Mouse (Mus musculus) liver, embryonic 14.5 days (tissue): ENCODE results near the gene Clcn7. TPM values are rescaled to one million over a fixed set of nuclear protein-coding genes. Genes with fewer than 3 reads are reported as not detected.

Experiments
- ATAC-seq: fragments of 200-750 bp; cut with Nextera tagmentation; 2 replicates; pipeline ENCODE4 v1.8.0; 2017; ENCODE audit warnings: moderate number of reproducible peaks, mild to moderate bottlenecking, moderate library complexity; ENCODE audit not compliant: insufficient read depth
- DNase-seq, 3 experiments: peaks; one replicate each; pipeline ENCODE4 v3.0.0-alpha.2; 2012 to 2013; ENCODE audit warnings: low read depth in 3 of 3, low spot score in 3 of 3
- H3K27ac ChIP-seq: fragments of 300-500 bp; sonication (generic); 2 replicates; pipeline ENCODE4 v1.5.1; 2014; ENCODE audit warnings: moderate library complexity, mild to moderate bottlenecking, control low read depth, inconsistent platforms
- H3K27me3 ChIP-seq: fragments of 300-500 bp; sonication (generic); 2 replicates; pipeline ENCODE4 v1.6.1; 2014; ENCODE audit warnings: mild to moderate bottlenecking, low read length, moderate library complexity; ENCODE audit not compliant: control insufficient read depth, insufficient read depth
- H3K36me3 ChIP-seq: fragments of 300-500 bp; sonication (generic); replicated peaks from 2 replicates; pipeline ENCODE4 v1.6.1; 2014; ENCODE audit warnings: low read depth; ENCODE audit not compliant: control insufficient read depth, insufficient read depth
- H3K4me1 ChIP-seq, 2 experiments: fragments of 200-500 bp in 1 of 2; fragments of 300-500 bp in 1 of 2; sonication (generic) in 1 of 2; replicated peaks; 2 replicates each; pipeline ENCODE4 v1.6.1; 2012 to 2014; ENCODE audit warnings: antibody characterized with exemption in 1 of 2, inconsistent platforms in 1 of 2, low read length in 1 of 2; ENCODE audit not compliant: control insufficient read depth in 2 of 2, insufficient read depth in 2 of 2
- H3K4me2 ChIP-seq: fragments of 300-500 bp; sonication (generic); 2 replicates; pipeline ENCODE4 v1.6.1; 2014; ENCODE audit warnings: low read depth, mild to moderate bottlenecking, control low read depth, moderate library complexity
- H3K4me3 ChIP-seq, 2 experiments: fragments of 200-500 bp in 1 of 2; fragments of 300-500 bp in 1 of 2; sonication (generic) in 1 of 2; 2 replicates each; pipeline ENCODE4 v1.5.1; 2012 to 2014; ENCODE audit warnings: low read depth in 2 of 2, low read length in 2 of 2, mild to moderate bottlenecking in 2 of 2, control low read depth in 1 of 2, inconsistent platforms in 1 of 2, moderate library complexity in 1 of 2; ENCODE audit not compliant: insufficient read depth in 1 of 2
- H3K9ac ChIP-seq: fragments of 300-500 bp; sonication (generic); replicated peaks from 2 replicates; pipeline ENCODE4 v1.6.1; 2014; ENCODE audit warnings: mild to moderate bottlenecking, control low read depth, moderate library complexity
- H3K9me3 ChIP-seq: fragments of 300-500 bp; sonication (generic); 2 replicates; pipeline ENCODE4 v1.6.1; 2016; ENCODE audit warnings: low read length, mixed read lengths; ENCODE audit not compliant: control insufficient read depth
- CTCF ChIP-seq: IDR thresholded peaks from 2 replicates; pipeline ENCODE4 v1.5.1; 2016; ENCODE audit warnings: antibody characterized with exemption, low read depth, control low read depth
- EP300 ChIP-seq: IDR thresholded peaks from 2 replicates; pipeline ENCODE4 v1.6.1; 2016; ENCODE audit warnings: antibody characterized with exemption, low read depth
- WGBS: fragments of 180-500 bp; shearing (Covaris S2); extraction: QIAGEN DNeasy Blood & Tissue Kit; methylation state at CpG from one replicate; pipeline ENCODE4 v1.1.7; 2014; ENCODE audit not compliant: insufficient replicate concordance; 5-methylcytosine and 5-hydroxymethylcytosine counted together
- polyA plus RNA-seq, 2 experiments: library from polyadenylated mRNA; depleted of rRNA in 1 of 2; stranded (reverse) in 1 of 2; unstranded in 1 of 2; fragments of >200 nt; fragmentation: Nextera tagmentation in 1 of 2; extraction: Ambion mirVana in 1 of 2; gene quantifications; 2 replicates each; pipeline versions ENCODE4 v1.2.1 to v1.2.3; 2012 to 2014

Clcn7 gene
- polyA plus RNA-seq, 2 experiments, result 7.9 to 8.8 TPM

DNA sequence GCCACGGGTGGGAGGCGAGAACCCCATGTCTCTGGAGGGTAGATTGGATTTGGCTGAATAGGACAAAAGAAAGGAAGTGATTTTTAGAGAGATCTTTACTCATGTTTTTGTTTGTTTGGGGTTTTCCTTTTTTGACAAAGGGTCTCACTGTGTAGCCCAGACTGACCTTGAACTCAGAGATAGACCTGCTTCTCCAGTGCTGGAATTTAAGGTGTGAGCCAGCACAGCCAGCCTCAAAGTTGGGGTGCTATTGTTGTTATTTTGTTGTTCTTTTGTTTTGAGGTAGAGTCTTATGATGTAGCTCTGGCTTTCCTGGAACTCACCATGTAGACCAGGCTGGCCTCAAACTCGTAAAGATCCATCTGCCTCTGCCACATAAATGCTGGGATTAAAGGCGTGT is 69.2 kb downstream of the Clcn7 start:
- DNase-seq (no peak), ATAC-seq (no peak)
- Histone ChIP-seq H3K4me1 (no peaks in the 10 kb centered on the region), H3K27me3 (no peaks in the 10 kb centered on the region), H3K4me2 (no peak overlapping the region), H3K36me3 (peaks cover 5% of the 10 kb centered on the region), H3K4me3 (no peak overlapping the region), H3K27ac (no peak overlapping the region), H3K9ac (no peak overlapping the region), H3K9me3 (no peaks in the 10 kb centered on the region)
- TF ChIP-seq CTCF, result no peak
- TF ChIP-seq EP300, result no peak
- 80% methylated on average over 4 of the region's 4 CpGs for WGBS

- Histone ChIP-seq H3K9me3 (no peaks in the 10 kb centered on the region), H3K27ac (no peak overlapping the region), H3K9ac (no peak overlapping the region), H3K4me1 (no peaks in the 10 kb centered on the region), H3K27me3 (no peaks in the 10 kb centered on the region), H3K36me3 (peaks cover 3% of the 10 kb centered on the region), H3K4me3 (no peak overlapping the region), H3K4me2 (no peak overlapping the region)
- DNase-seq (no peak), ATAC-seq (no peak)
- TF ChIP-seq EP300 (no peak), CTCF (no peak)
- WGBS, result 82% methylated on average over 4 of the region's 4 CpGs
Observed at GRCm38 (mm10) chr17:25210006-25210405, 76.8 kb downstream of the Clcn7 start.

DNA sequence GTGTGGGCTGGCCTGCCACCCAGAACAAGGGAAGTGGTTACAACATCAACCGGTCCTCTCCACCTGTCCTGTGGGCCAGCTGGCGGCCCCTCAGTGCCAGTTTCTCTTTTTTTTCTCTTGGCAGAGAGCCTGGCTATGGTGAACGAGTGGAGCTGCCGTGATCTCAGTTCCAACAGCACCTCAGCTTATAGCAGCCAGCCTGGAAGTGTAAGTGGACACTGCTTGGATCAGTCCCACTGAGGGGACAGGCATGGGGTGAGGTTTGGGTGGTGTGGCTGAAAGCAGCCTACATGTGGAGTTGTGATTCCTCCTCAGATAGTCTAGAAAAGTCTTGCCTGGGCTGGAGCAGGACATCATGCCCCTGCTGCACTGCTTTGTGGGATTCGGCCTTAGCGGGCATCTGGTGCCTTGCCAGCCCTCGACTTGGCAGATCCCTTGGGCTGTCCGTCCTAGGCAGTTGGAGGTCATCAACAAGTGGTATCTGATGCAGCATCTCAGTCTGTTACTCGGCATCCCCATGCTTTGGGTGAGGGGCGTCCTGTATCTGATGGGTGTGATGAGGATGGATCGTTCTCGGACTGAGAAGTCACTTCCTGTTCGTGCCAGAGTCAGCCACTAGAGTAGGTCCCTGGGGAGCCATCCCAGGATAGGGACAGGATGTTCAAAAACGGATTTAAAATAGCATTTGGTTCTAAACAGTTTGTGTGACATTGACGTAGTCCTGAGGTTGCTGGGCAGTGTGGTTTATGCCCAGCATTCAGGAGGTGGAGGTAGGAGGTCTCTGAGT is 77.7 kb downstream of the Clcn7 start:
- Histone ChIP-seq H3K9me3 (no peaks in the 10 kb centered on the region), H3K4me3 (no peak overlapping the region), H3K4me1 (no peaks in the 10 kb centered on the region), H3K36me3 (peaks cover 3% of the 10 kb centered on the region), H3K9ac (no peak overlapping the region), H3K27me3 (no peaks in the 10 kb centered on the region), H3K27ac (no peak overlapping the region), H3K4me2 (no peak overlapping the region)
- DNase-seq (no peak), ATAC-seq (no peak)
- WGBS, result 70% methylated on average over 15 of the region's 15 CpGs
- TF ChIP-seq CTCF, result no peak
- TF ChIP-seq EP300, result no peak

DNA sequence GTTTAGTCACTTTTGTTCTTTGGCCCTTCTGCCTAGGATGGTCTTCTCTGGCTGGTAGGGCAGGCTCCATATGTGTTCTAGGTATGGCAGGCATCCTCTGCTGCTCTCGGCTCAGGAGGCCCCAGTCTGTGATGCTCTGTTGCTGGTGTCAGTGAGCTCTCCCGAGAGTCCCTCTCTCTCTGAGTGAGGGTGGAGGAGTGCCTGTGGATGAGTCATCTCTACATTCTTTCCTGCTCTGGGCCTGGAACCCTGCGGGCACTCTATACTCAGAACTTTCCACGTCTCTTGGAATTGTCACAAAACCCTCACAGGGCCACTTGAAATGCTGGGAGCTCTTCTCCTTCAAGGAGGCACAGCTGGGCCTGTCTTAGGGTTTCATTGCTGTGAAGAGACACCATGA is 78.5 kb downstream of the Clcn7 start:
- Histone ChIP-seq H3K4me1 (no peaks in the 10 kb centered on the region), H3K36me3 (peaks cover 3% of the 10 kb centered on the region), H3K27me3 (no peaks in the 10 kb centered on the region), H3K9me3 (no peaks in the 10 kb centered on the region), H3K4me2 (no peak overlapping the region), H3K9ac (no peak overlapping the region), H3K4me3 (no peak overlapping the region), H3K27ac (no peak overlapping the region)
- DNase-seq (no peak), ATAC-seq (no peak)
- WGBS, result 70% methylated on average over 4 of the region's 4 CpGs
- TF ChIP-seq CTCF (no peak), EP300 (no peak)

Other genes starting within 250 kb of the Clcn7 start
- gene Nubp2, start 247.0 kb upstream of the Clcn7 start, polyA plus RNA-seq (2012; rRNA removed), result 30.8 and 33.1 TPM in 2 replicates
- gene Nubp2, start 247.0 kb upstream of the Clcn7 start, polyA plus RNA-seq (2014; fragmentation: Nextera tagmentation; extraction: Ambion mirVana), result 76.7 and 80.1 TPM in 2 replicates
- 26.3 and 28.4 TPM in 2 replicates for gene Spsb3, start 246.7 kb upstream of the Clcn7 start, polyA plus RNA-seq (2012; rRNA removed)
- 37.5 and 40.2 TPM in 2 replicates for gene Spsb3, start 246.7 kb upstream of the Clcn7 start, polyA plus RNA-seq (2014; fragmentation: Nextera tagmentation; extraction: Ambion mirVana)
- gene Eme2, start 238.3 kb upstream of the Clcn7 start, polyA plus RNA-seq (2012; rRNA removed), result 7.6 and 9.4 TPM in 2 replicates
- 7.4 and 8.5 TPM in 2 replicates for gene Eme2, start 238.3 kb upstream of the Clcn7 start, polyA plus RNA-seq (2014; fragmentation: Nextera tagmentation; extraction: Ambion mirVana)
- 48.0 and 49.2 TPM in 2 replicates for gene Mrps34, start 238.3 kb upstream of the Clcn7 start, polyA plus RNA-seq (2012; rRNA removed)
- gene Mrps34, start 238.3 kb upstream of the Clcn7 start, polyA plus RNA-seq (2014; fragmentation: Nextera tagmentation; extraction: Ambion mirVana), result 43.5 and 49.9 TPM in 2 replicates
- 55.7 and 65.6 TPM in 2 replicates for gene Nme3, start 236.9 kb upstream of the Clcn7 start, polyA plus RNA-seq (2012; rRNA removed)
- 79.2 and 83.7 TPM in 2 replicates for gene Nme3, start 236.9 kb upstream of the Clcn7 start, polyA plus RNA-seq (2014; fragmentation: Nextera tagmentation; extraction: Ambion mirVana)
- gene Mapk8ip3, start 196.4 kb upstream of the Clcn7 start, polyA plus RNA-seq (2012; rRNA removed), result 30.6 and 34.3 TPM in 2 replicates
- gene Mapk8ip3, start 196.4 kb upstream of the Clcn7 start, polyA plus RNA-seq (2014; fragmentation: Nextera tagmentation; extraction: Ambion mirVana), result 7.2 and 8.0 TPM in 2 replicates
- gene Jpt2, start 172.7 kb upstream of the Clcn7 start, polyA plus RNA-seq (2012; rRNA removed), result 18.9 and 24.3 TPM in 2 replicates
- gene Jpt2, start 172.7 kb upstream of the Clcn7 start, polyA plus RNA-seq (2014; fragmentation: Nextera tagmentation; extraction: Ambion mirVana), result 31.6 and 34.3 TPM in 2 replicates
- 7.8 and 7.9 TPM in 2 replicates for gene Cramp1l, start 117.6 kb upstream of the Clcn7 start, polyA plus RNA-seq (2012; rRNA removed)
- 3.2 and 3.9 TPM in 2 replicates for gene Cramp1l, start 117.6 kb upstream of the Clcn7 start, polyA plus RNA-seq (2014; fragmentation: Nextera tagmentation; extraction: Ambion mirVana)
- 51.8 and 61.2 TPM in 2 replicates for gene Ift140, start 117.3 kb upstream of the Clcn7 start, polyA plus RNA-seq (2012; rRNA removed)
- 115 and 124 TPM in 2 replicates for gene Ift140, start 117.3 kb upstream of the Clcn7 start, polyA plus RNA-seq (2014; fragmentation: Nextera tagmentation; extraction: Ambion mirVana)
- 3.0 and 3.1 TPM in 2 replicates for gene Tmem204, start 49.8 kb upstream of the Clcn7 start, polyA plus RNA-seq (2012; rRNA removed)
- 4.3 TPM in 2 replicates for gene Tmem204, start 49.8 kb upstream of the Clcn7 start, polyA plus RNA-seq (2014; fragmentation: Nextera tagmentation; extraction: Ambion mirVana)
- gene Telo2, start 17.4 kb upstream of the Clcn7 start, polyA plus RNA-seq (2012; rRNA removed), result 8.0 and 8.7 TPM in 2 replicates
- gene Telo2, start 17.4 kb upstream of the Clcn7 start, polyA plus RNA-seq (2014; fragmentation: Nextera tagmentation; extraction: Ambion mirVana), result 11.0 and 12.1 TPM in 2 replicates
- not detected in 2 replicates for gene Ptx4, start 12.6 kb upstream of the Clcn7 start, polyA plus RNA-seq (2012; rRNA removed)
- gene Ptx4, start 12.6 kb upstream of the Clcn7 start, polyA plus RNA-seq (2014; fragmentation: Nextera tagmentation; extraction: Ambion mirVana), result not detected in 2 replicates
- gene Ccdc154, start 29.1 kb downstream of the Clcn7 start, polyA plus RNA-seq (2012; rRNA removed), result not detected in 2 replicates
- 0.05 TPM in 1 of 2 replicates, not detected in the other for gene Ccdc154, start 29.1 kb downstream of the Clcn7 start, polyA plus RNA-seq (2014; fragmentation: Nextera tagmentation; extraction: Ambion mirVana)
- gene Gm38655, start 42.1 kb downstream of the Clcn7 start, polyA plus RNA-seq (2012; rRNA removed), result not detected in 2 replicates
- gene Gm38655, start 42.1 kb downstream of the Clcn7 start, polyA plus RNA-seq (2014; fragmentation: Nextera tagmentation; extraction: Ambion mirVana), result not detected in 2 replicates
- gene BC003965, start 51.2 kb downstream of the Clcn7 start, polyA plus RNA-seq (2012; rRNA removed), result 9.9 and 13.4 TPM in 2 replicates
- 16.8 and 17.4 TPM in 2 replicates for gene BC003965, start 51.2 kb downstream of the Clcn7 start, polyA plus RNA-seq (2014; fragmentation: Nextera tagmentation; extraction: Ambion mirVana)
- 34.8 and 45.6 TPM in 2 replicates for gene Unkl, start 55.0 kb downstream of the Clcn7 start, polyA plus RNA-seq (2012; rRNA removed)
- 5.9 and 9.1 TPM in 2 replicates for gene Unkl, start 55.0 kb downstream of the Clcn7 start, polyA plus RNA-seq (2014; fragmentation: Nextera tagmentation; extraction: Ambion mirVana)
- gene Gnptg, start 106.7 kb downstream of the Clcn7 start, polyA plus RNA-seq (2012; rRNA removed), result 11.1 and 11.2 TPM in 2 replicates
- gene Gnptg, start 106.7 kb downstream of the Clcn7 start, polyA plus RNA-seq (2014; fragmentation: Nextera tagmentation; extraction: Ambion mirVana), result 15.6 and 17.0 TPM in 2 replicates
- 11.1 and 13.0 TPM in 2 replicates for gene Tsr3, start 106.8 kb downstream of the Clcn7 start, polyA plus RNA-seq (2012; rRNA removed)
- gene Tsr3, start 106.8 kb downstream of the Clcn7 start, polyA plus RNA-seq (2014; fragmentation: Nextera tagmentation; extraction: Ambion mirVana), result 17.4 and 18.5 TPM in 2 replicates
- 0.27 and 0.63 TPM in 2 replicates for gene Baiap3, start 123.0 kb downstream of the Clcn7 start, polyA plus RNA-seq (2012; rRNA removed)
- 0.69 TPM in 1 of 2 replicates, not detected in the other for gene Baiap3, start 123.0 kb downstream of the Clcn7 start, polyA plus RNA-seq (2014; fragmentation: Nextera tagmentation; extraction: Ambion mirVana)
- gene Ube2i, start 141.2 kb downstream of the Clcn7 start, polyA plus RNA-seq (2012; rRNA removed), result 129 and 168 TPM in 2 replicates
- gene Ube2i, start 141.2 kb downstream of the Clcn7 start, polyA plus RNA-seq (2014; fragmentation: Nextera tagmentation; extraction: Ambion mirVana), result 244 and 260 TPM in 2 replicates
- 0.89 and 1.8 TPM in 2 replicates for gene Prss34, start 165.0 kb downstream of the Clcn7 start, polyA plus RNA-seq (2012; rRNA removed)
- gene Prss34, start 165.0 kb downstream of the Clcn7 start, polyA plus RNA-seq (2014; fragmentation: Nextera tagmentation; extraction: Ambion mirVana), result 0.71 and 3.6 TPM in 2 replicates
- gene Prss28, start 175.3 kb downstream of the Clcn7 start, polyA plus RNA-seq (2012; rRNA removed), result not detected in 2 replicates
- not detected in 2 replicates for gene Prss28, start 175.3 kb downstream of the Clcn7 start, polyA plus RNA-seq (2014; fragmentation: Nextera tagmentation; extraction: Ambion mirVana)
- gene Prss29, start 185.3 kb downstream of the Clcn7 start, polyA plus RNA-seq (2012; rRNA removed), result not detected in 2 replicates
- gene Prss29, start 185.3 kb downstream of the Clcn7 start, polyA plus RNA-seq (2014; fragmentation: Nextera tagmentation; extraction: Ambion mirVana), result not detected in 2 replicates
- not detected in 2 replicates for gene Tpsab1, start 212.2 kb downstream of the Clcn7 start, polyA plus RNA-seq (2012; rRNA removed)
- gene Tpsab1, start 212.2 kb downstream of the Clcn7 start, polyA plus RNA-seq (2014; fragmentation: Nextera tagmentation; extraction: Ambion mirVana), result not detected in 2 replicates
- gene Tpsb2, start 232.9 kb downstream of the Clcn7 start, polyA plus RNA-seq (2012; rRNA removed), result 0.11 and 0.12 TPM in 2 replicates
- 0.44 TPM in 1 of 2 replicates, not detected in the other for gene Tpsb2, start 232.9 kb downstream of the Clcn7 start, polyA plus RNA-seq (2014; fragmentation: Nextera tagmentation; extraction: Ambion mirVana)
- 0.51 and 0.93 TPM in 2 replicates for gene Tpsg1, start 235.9 kb downstream of the Clcn7 start, polyA plus RNA-seq (2012; rRNA removed)
- 0.49 and 0.53 TPM in 2 replicates for gene Tpsg1, start 235.9 kb downstream of the Clcn7 start, polyA plus RNA-seq (2014; fragmentation: Nextera tagmentation; extraction: Ambion mirVana)